20 mouse cellular contexts compared by ENCODE assay signal in the genomic region with DNA sequence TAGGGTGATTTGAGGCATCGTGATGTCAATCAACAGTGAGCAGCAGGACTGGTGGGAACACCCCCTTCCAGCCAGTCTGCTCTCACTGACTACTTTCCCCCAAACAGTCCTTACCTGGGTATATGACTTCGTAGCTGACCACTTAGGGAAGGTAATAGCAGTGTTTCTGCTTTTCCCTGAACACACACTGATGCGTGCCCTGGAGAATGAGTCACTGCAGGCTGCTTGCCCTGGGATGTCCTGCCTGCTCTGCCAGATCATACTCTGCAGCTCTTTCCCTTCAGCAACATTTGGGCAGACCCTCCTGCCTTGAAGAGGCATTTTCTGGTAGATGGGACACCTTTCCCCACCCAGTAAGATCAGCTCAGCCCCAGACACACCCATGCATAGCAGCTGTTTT.
"Had no signal": no experiment of that assay in that cellular context is flagged by ENCODE, and none has a peak within 500 bp of the region (broad histone marks: within the 10 kb centered on the region; RNA-seq: fewer than 3 reads in every experiment).

No protein-coding gene starts in this region.

- H3K27me3 ChIP-seq: midbrain, embryonic 13.5 days; neural tube, embryonic 13.5 days; neural tube, embryonic 15.5 days had no signal

- H3K9ac ChIP-seq: liver, embryonic 12.5 days; liver, embryonic 14.5 days; lung, embryonic 14.5 days; midbrain, embryonic 13.5 days; neural tube, embryonic 13.5 days; neural tube, embryonic 15.5 days had no signal

- H3K9me3 ChIP-seq: liver, embryonic 12.5 days; midbrain, embryonic 10.5 days; midbrain, embryonic 13.5 days; neural tube, embryonic 13.5 days; neural tube, embryonic 15.5 days had no signal

- H3K4me3 ChIP-seq: liver, embryonic 12.5 days; midbrain, embryonic 10.5 days; midbrain, embryonic 13.5 days; myocyte; neural tube, embryonic 13.5 days; neural tube, embryonic 15.5 days had no signal

- H3K36me3 ChIP-seq: liver, embryonic 12.5 days; midbrain, embryonic 10.5 days; midbrain, embryonic 13.5 days; neural tube, embryonic 13.5 days; neural tube, embryonic 15.5 days had no signal

- DNase-seq: lung, adult 18-20 months; lung, postnatal 14 days; lung, postnatal 4 days; retina, postnatal 1 day; right cerebral cortex, adult 18-20 months; right cerebral cortex, postnatal 25 days; right cerebral cortex, postnatal 4 days; spleen, adult 18-20 months; thymus, adult 18-20 months; thymus, postnatal 14 days; thymus, postnatal 36 days had no signal

- H3K4me2 ChIP-seq: liver, embryonic 12.5 days; lung, embryonic 14.5 days; midbrain, embryonic 13.5 days; neural tube, embryonic 13.5 days; neural tube, embryonic 15.5 days had no signal

- ATAC-seq: liver, embryonic 12.5 days; midbrain, embryonic 13.5 days; midbrain, embryonic 16.5 days had no signal

- H3K27ac ChIP-seq: liver, embryonic 12.5 days; liver, embryonic 14.5 days; midbrain, embryonic 13.5 days; neural tube, embryonic 13.5 days; neural tube, embryonic 15.5 days had no signal
